Mouse (Mus musculus): ENCODE measurements around the gene Nr4a1. TPM values are rescaled to one million over a fixed set of nuclear protein-coding genes. Genes with fewer than 3 reads are reported as not detected.

The Nr4a1 gene
- total and polyA plus RNA-seq, 3 experiments: 0.60 to 1.6 (median 0.89) TPM

GRCm38 (mm10) chr15:101299480-101299960, 45.5 kb downstream of the Nr4a1 start:
- Histone ChIP-seq H3K79me2 (replicated peaks; ENCODE audit: control insufficient read depth, extremely low read depth, insufficient read depth, poor library complexity, severe bottlenecking) (no peaks in the 10 kb centered on the region), H3K36me3 (replicated peaks in 1 of 2; ENCODE audit: control insufficient read depth in 1 of 2, insufficient read depth in 1 of 2, low read length in 1 of 2) (peaks cover 0 to 4% of the 10 kb centered on the region in 2 experiments), H3K27ac (ENCODE audit: insufficient read depth, low read depth) (no peak overlapping the region), H3K4me3 (replicated peaks in 1 of 3; ENCODE audit: low read depth in 2 of 3, low read length in 2 of 3, poor library complexity in 1 of 3) (no peak overlapping the region), H3K4me2 (ENCODE audit: insufficient read depth, low read depth, poor library complexity, severe bottlenecking) (no peak overlapping the region), H3K27me3 (replicated peaks) (peaks cover 5% of the 10 kb centered on the region), H3K9ac (ENCODE audit: insufficient read depth, low read depth) (no peak overlapping the region), H3K9me3 (replicated peaks; ENCODE audit: low read length) (peaks cover 6% of the 10 kb centered on the region), H3K4me1 (ENCODE audit: control insufficient read depth in 1 of 2, insufficient read depth in 2 of 2) (0 out of 4 replicates have a peak, but pooled peaks cover 0 to 3% of the 10 kb centered on the region in 2 experiments)
- TF ChIP-seq MEF2A (IDR thresholded peaks at IDR 0.05; ENCODE audit: borderline replicate concordance, low read depth, low read length): no peak
- no peak for TF ChIP-seq ZNF384 (IDR thresholded peaks at IDR 0.05; ENCODE audit: low read depth, low read length)
- no peak for TF ChIP-seq JUND (conservative IDR thresholded peaks at IDR 0.05; ENCODE audit: low read depth, low read length)
- no peak for TF ChIP-seq ELF1 (IDR thresholded peaks at IDR 0.05; ENCODE audit: low read depth, low read length)
- no peak for TF ChIP-seq JUN (IDR thresholded peaks at IDR 0.05; ENCODE audit: insufficient read depth, low read depth, low read length)
- TF ChIP-seq E2F4 (IDR thresholded peaks at IDR 0.05; ENCODE audit: insufficient replicate concordance, low read depth, low read length): no peak
- TF ChIP-seq MAX (IDR thresholded peaks at IDR 0.05; ENCODE audit: low read length): no peak
- TF ChIP-seq HCFC1 (IDR thresholded peaks at IDR 0.05; ENCODE audit: low read depth, low read length): no peak
- TF ChIP-seq GABPA (IDR thresholded peaks at IDR 0.05; ENCODE audit: insufficient replicate concordance, low read depth, low read length): no peak
- TF ChIP-seq NELFE (IDR thresholded peaks at IDR 0.05; ENCODE audit: low read depth, low read length): no peak
- no peak for TF ChIP-seq EP300 (IDR thresholded peaks at IDR 0.05; ENCODE audit: low read length)
- no peak for DNase-seq (ENCODE audit: extremely low read depth)
- dilution Hi-C loops (cut with MboI; ENCODE audit: extremely low pct_ligation_motif_present, extremely low pct_unique_long_range_greater_than_20kb, low sequenced_read_pairs): no loop called here
- in situ Hi-C loops (cut with MboI; ENCODE audit: low pct_ligation_motif_present, low pct_unique_long_range_greater_than_20kb, low sequenced_read_pairs): no loop called here

- 0 out of 4 replicates have a peak, but pooled peaks cover 0 to 3% of the 10 kb centered on the region in 2 experiments for H3K4me1 ChIP-seq (ENCODE audit: control insufficient read depth in 1 of 2, insufficient read depth in 2 of 2)
- H3K9ac ChIP-seq (ENCODE audit: insufficient read depth, low read depth): no peak overlapping the region
- TF ChIP-seq POLR2A (IDR thresholded peaks at IDR 0.05; ENCODE audit: low read depth, low read length) (no peak), ELF1 (IDR thresholded peaks at IDR 0.05; ENCODE audit: low read depth, low read length) (no peak), EP300 (IDR thresholded peaks at IDR 0.05; ENCODE audit: low read length) (no peak), CHD2 (IDR thresholded peaks at IDR 0.05; ENCODE audit: low read length) (no peak), ETS1 (conservative IDR thresholded peaks at IDR 0.05; ENCODE audit: low read depth, low read length) (no peak), ZC3H11A (IDR thresholded peaks at IDR 0.05; ENCODE audit: low read depth, low read length) (no peak), SIN3A (IDR thresholded peaks at IDR 0.05; ENCODE audit: low read length) (no peak), MYC (IDR thresholded peaks at IDR 0.05; ENCODE audit: low read depth, low read length) (no peak), PAX5 (IDR thresholded peaks at IDR 0.05; ENCODE audit: low read length) (no peak), TCF12 (IDR thresholded peaks at IDR 0.05; ENCODE audit: low read depth, low read length) (no peak), USF2 (conservative IDR thresholded peaks at IDR 0.05; ENCODE audit: low read depth, low read length) (no peak), RCOR1 (conservative IDR thresholded peaks at IDR 0.05; ENCODE audit: low read depth, low read length) (no peak), ZMIZ1 (IDR thresholded peaks at IDR 0.05; ENCODE audit: low read depth, low read length) (no peak), USF1 (IDR thresholded peaks at IDR 0.05; ENCODE audit: low read depth, low read length) (no peak)
- peaks cover 6% of the 10 kb centered on the region for H3K9me3 ChIP-seq (replicated peaks; ENCODE audit: low read length)
- H3K4me3 ChIP-seq (replicated peaks in 1 of 3; ENCODE audit: low read depth in 2 of 3, low read length in 2 of 3, poor library complexity in 1 of 3): no peak overlapping the region
- H3K27me3 ChIP-seq (replicated peaks): peaks cover 5% of the 10 kb centered on the region
- H3K27ac ChIP-seq (ENCODE audit: insufficient read depth, low read depth): no peak overlapping the region
- in situ Hi-C loops (cut with MboI; ENCODE audit: low pct_ligation_motif_present, low pct_unique_long_range_greater_than_20kb, low sequenced_read_pairs): no loop called here
- dilution Hi-C loops (cut with MboI; ENCODE audit: extremely low pct_ligation_motif_present, extremely low pct_unique_long_range_greater_than_20kb, low sequenced_read_pairs): no loop called here
- H3K79me2 ChIP-seq (replicated peaks; ENCODE audit: control insufficient read depth, extremely low read depth, insufficient read depth, poor library complexity, severe bottlenecking): no peaks in the 10 kb centered on the region
- H3K36me3 ChIP-seq (replicated peaks in 1 of 2; ENCODE audit: control insufficient read depth in 1 of 2, insufficient read depth in 1 of 2, low read length in 1 of 2): peaks cover 0 to 4% of the 10 kb centered on the region in 2 experiments
- no peak overlapping the region for H3K4me2 ChIP-seq (ENCODE audit: insufficient read depth, low read depth, poor library complexity, severe bottlenecking)
- no peak for DNase-seq (ENCODE audit: extremely low read depth)
Observed at GRCm38 (mm10) chr15:101300128-101300527, 46.1 kb downstream of the Nr4a1 start.

Measured in CH12.LX (cell line).